In genomic region chrX:136196873-136197272, GRCm38 (mm10) we compare ENCODE assay signal across 9 mouse cellular contexts. TPM values are rescaled to one million over a fixed set of nuclear protein-coding genes. Genes with fewer than 3 reads are reported as not detected.
DNase-seq lines count a peak whose midpoint lies in the region; ATAC-seq and TF ChIP-seq lines count a peak whose summit lies in the region.
"Had no signal": no experiment of that assay in that cellular context is flagged by ENCODE, and none has a peak within 500 bp of the region (broad histone marks: within the 10 kb centered on the region; RNA-seq: fewer than 3 reads in every experiment).

No protein-coding gene starts in this region.

- peak; percentile 55 for TF ChIP-seq CTCF in lung, embryonic 14.5 days (IDR thresholded peaks at IDR 0.05; ENCODE audit: low read depth)

- H3K4me2 ChIP-seq in heart, embryonic 12.5 days = no peak overlapping the region
- no peak overlapping the region for H3K4me2 ChIP-seq in lung, embryonic 14.5 days
- H3K4me2 ChIP-seq: embryonic facial prominence, embryonic 12.5 days had no signal

- H3K4me3 ChIP-seq in heart, embryonic 12.5 days = no peak overlapping the region
- H3K4me3 ChIP-seq in lung, embryonic 14.5 days (ENCODE audit: low read depth, low read length) = no peak overlapping the region
- H3K4me3 ChIP-seq: embryonic facial prominence, embryonic 12.5 days had no signal

- WGBS in heart, embryonic 12.5 days = 53% methylated on average over 1 of the region's 1 CpGs
- 40% methylated on average over 1 of the region's 1 CpGs for WGBS in lung, embryonic 14.5 days

- peak; percentile 21 to 28 for DNase-seq in heart, postnatal 36 days
- peak; percentile 11 for DNase-seq in urinary bladder, postnatal 14 days (ENCODE audit: low spot score)
- DNase-seq in urinary bladder, adult 18-20 months (ENCODE audit: low spot score in 2 of 2) = no peak
- DNase-seq in cerebellum, postnatal 36 days = peak; percentile 37 to 53
- peak; percentile 55 for DNase-seq in lung, embryonic 14.5 days
- DNase-seq in thymus, postnatal 4 days = peak; percentile 75
- no peak for DNase-seq in layer of hippocampus, adult 9-10 months (ENCODE audit: low spot score)

- ATAC-seq in heart, embryonic 12.5 days (ENCODE audit: insufficient number of reproducible peaks, low FRiP score) = no peak
- no peak for ATAC-seq in lung, embryonic 14.5 days (ENCODE audit: insufficient read depth)

- H3K27ac ChIP-seq in heart, embryonic 12.5 days (ENCODE audit: poor library complexity, severe bottlenecking) = no peak overlapping the region
- no peak overlapping the region for H3K27ac ChIP-seq in lung, embryonic 14.5 days (ENCODE audit: low read depth)
- H3K27ac ChIP-seq: embryonic facial prominence, embryonic 12.5 days had no signal

- intact Hi-C loops in heart, postnatal 36 days (cut with DNase I) = loop anchor here (2.0 to 5.0 kb wide), 2 partner anchors 108 to 125 kb away; no protein-coding TSS in a partner anchor

- H3K36me3 ChIP-seq in heart, embryonic 12.5 days = no peaks in the 10 kb centered on the region
- H3K36me3 ChIP-seq in lung, embryonic 14.5 days (ENCODE audit: insufficient read depth) = no peaks in the 10 kb centered on the region
- H3K36me3 ChIP-seq: embryonic facial prominence, embryonic 12.5 days had no signal

- no peaks in the 10 kb centered on the region for H3K27me3 ChIP-seq in heart, embryonic 12.5 days (replicated peaks)
- no peaks in the 10 kb centered on the region for H3K27me3 ChIP-seq in lung, embryonic 14.5 days (ENCODE audit: insufficient read depth, low read length)
- H3K27me3 ChIP-seq: embryonic facial prominence, embryonic 12.5 days had no signal

- no peak overlapping the region for H3K9ac ChIP-seq in heart, embryonic 12.5 days
- H3K9ac ChIP-seq in lung, embryonic 14.5 days = no peak overlapping the region
- H3K9ac ChIP-seq: embryonic facial prominence, embryonic 12.5 days had no signal

- H3K4me1 ChIP-seq in heart, embryonic 12.5 days (replicated peaks) = no peaks in the 10 kb centered on the region
- H3K4me1 ChIP-seq in lung, embryonic 14.5 days (ENCODE audit: insufficient read depth) = no peaks in the 10 kb centered on the region
- H3K4me1 ChIP-seq: embryonic facial prominence, embryonic 12.5 days had no signal

- no peaks in the 10 kb centered on the region for H3K9me3 ChIP-seq in heart, embryonic 12.5 days (replicated peaks)
- no peaks in the 10 kb centered on the region for H3K9me3 ChIP-seq in lung, embryonic 14.5 days (ENCODE audit: low read depth, low read length)
- H3K9me3 ChIP-seq: embryonic facial prominence, embryonic 12.5 days had no signal

RNA-seq across cellular contexts. Expression of gene Tceal5, which starts 6.8 kb away (rescaled TPM):
- total RNA-seq in heart, postnatal 36 days (2021) = under 1 TPM in 1 of 2 experiments, not detected in 1; 0.58 TPM
- polyA plus RNA-seq in heart, embryonic 12.5 days (2016; fragmentation: Nextera tagmentation; extraction: Ambion mirVana) = 17.3 and 18.1 TPM in 2 replicates
- polyA plus RNA-seq in lung, embryonic 14.5 days (2014; fragmentation: Nextera tagmentation; extraction: Ambion mirVana) = 1.1 and 1.6 TPM in 2 replicates

RNA-seq across cellular contexts. Expression of gene Tceal7, which starts 17.7 kb away (rescaled TPM):
- total RNA-seq in heart, postnatal 36 days (2021) = 1 to 10 TPM in 1 of 2 experiments, not detected in 1; 1.1 TPM
- 9.2 and 10.6 TPM in 2 replicates for polyA plus RNA-seq in heart, embryonic 12.5 days (2016; fragmentation: Nextera tagmentation; extraction: Ambion mirVana)
- 0.20 and 0.51 TPM in 2 replicates for polyA plus RNA-seq in lung, embryonic 14.5 days (2014; fragmentation: Nextera tagmentation; extraction: Ambion mirVana)

RNA-seq across cellular contexts. Expression of gene Bex1, which starts 18.4 kb away (rescaled TPM):
- 1 to 10 TPM; 2.7 to 3.1 TPM for total RNA-seq in heart, postnatal 36 days (2021)
- 208 and 215 TPM in 2 replicates for polyA plus RNA-seq in heart, embryonic 12.5 days (2016; fragmentation: Nextera tagmentation; extraction: Ambion mirVana)
- polyA plus RNA-seq in lung, embryonic 14.5 days (2014; fragmentation: Nextera tagmentation; extraction: Ambion mirVana) = 82.9 and 85.9 TPM in 2 replicates

RNA-seq across cellular contexts. Expression of gene Tceal8, which starts 24.7 kb away (rescaled TPM):
- total RNA-seq in heart, postnatal 36 days (2021) = 10 to 100 TPM; 17.0 to 19.2 TPM
- 265 and 277 TPM in 2 replicates for polyA plus RNA-seq in heart, embryonic 12.5 days (2016; fragmentation: Nextera tagmentation; extraction: Ambion mirVana)
- polyA plus RNA-seq in lung, embryonic 14.5 days (2014; fragmentation: Nextera tagmentation; extraction: Ambion mirVana) = 193 and 206 TPM in 2 replicates

RNA-seq across cellular contexts. Expression of gene Tceal9, which starts 48.0 kb away (rescaled TPM):
- 10 to 100 TPM; 26.8 to 32.9 TPM for total RNA-seq in heart, postnatal 36 days (2021)
- 543 and 559 TPM in 2 replicates for polyA plus RNA-seq in heart, embryonic 12.5 days (2016; fragmentation: Nextera tagmentation; extraction: Ambion mirVana)
- polyA plus RNA-seq in lung, embryonic 14.5 days (2014; fragmentation: Nextera tagmentation; extraction: Ambion mirVana) = 592 and 639 TPM in 2 replicates

Comparison
In these comparisons a context has a peak if more than half of its experiments do, and no peak if none do; other contexts are left out.
1. DNase-seq: peak in heart, postnatal 36 days (2 of 2), urinary bladder, postnatal 14 days (single experiment), cerebellum, postnatal 36 days (2 of 2), lung, embryonic 14.5 days (single experiment) and thymus, postnatal 4 days (single experiment); none in urinary bladder, adult 18-20 months (0 of 2) and layer of hippocampus, adult 9-10 months (single experiment).